8 mouse cellular contexts compared by ENCODE assay signal in the genomic region with DNA sequence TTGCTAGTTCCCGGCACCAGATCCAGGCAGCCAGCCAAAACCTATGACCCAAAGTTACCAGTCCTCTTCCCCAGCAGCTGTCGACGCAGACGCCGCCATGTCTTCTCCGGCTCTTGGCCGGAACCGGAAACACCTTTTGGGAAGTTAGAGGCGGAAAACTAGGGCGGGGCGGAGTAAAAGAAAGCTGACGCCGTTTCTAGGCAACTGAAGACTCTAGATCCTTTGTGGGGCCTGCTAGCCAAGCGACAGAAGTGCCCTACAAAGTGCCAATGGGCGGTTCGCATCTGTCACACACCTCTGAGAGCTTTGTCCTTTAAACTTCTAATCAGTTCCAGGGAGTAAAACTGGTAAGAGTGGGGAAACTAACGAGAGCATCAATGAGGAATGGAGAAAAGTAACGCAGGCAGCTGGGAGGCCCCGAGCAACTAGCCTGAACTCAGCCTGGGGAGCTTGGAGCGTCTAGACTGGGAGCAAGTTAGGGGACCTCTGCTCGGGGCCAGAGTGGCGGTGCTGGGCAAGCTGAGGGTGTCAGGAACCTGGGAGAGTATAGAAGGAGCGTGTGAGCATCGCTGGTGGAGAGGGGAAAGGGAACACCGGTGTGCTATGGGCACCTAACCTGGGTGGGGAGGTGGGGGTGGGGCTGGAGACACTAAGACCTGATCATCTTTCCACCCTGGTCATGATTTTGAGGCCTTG. TPM values are rescaled to one million over a fixed set of nuclear protein-coding genes. Genes with fewer than 3 reads are reported as not detected.
DNase-seq lines count a peak whose midpoint lies in the region; ATAC-seq and TF ChIP-seq lines count a peak whose summit lies in the region.

A gene (minus strand): TSS at position 131 of the 696 bp plus-strand sequence.
A gene (plus strand): TSS at position 179 of the 696 bp plus-strand sequence.

- 9% methylated on average over 25 of the region's 25 CpGs for WGBS in hindbrain, embryonic 10.5 days
- WGBS in lung, postnatal 0 days: 9% methylated on average over 25 of the region's 25 CpGs

- no peaks in the 10 kb centered on the region for H3K27me3 ChIP-seq in hindbrain, embryonic 10.5 days (ENCODE audit: insufficient read depth, poor library complexity, severe bottlenecking)
- no peaks in the 10 kb centered on the region for H3K27me3 ChIP-seq in lung, postnatal 0 days (replicated peaks; ENCODE audit: insufficient read depth, low read length)

- peak; percentile 74 for DNase-seq in MEL-GATA-1-ER (ENCODE audit: extremely low read depth, low read depth)
- DNase-seq in cerebellum, adult 8-10 months: peak; percentile 75
- peak; percentile 89 for DNase-seq in hindbrain, embryonic 10.5 days (ENCODE audit: low spot score)
- peak; percentile 88 for DNase-seq in layer of hippocampus, adult 9-11 months
- peak; percentile 97 for DNase-seq in lung, postnatal 0 days (ENCODE audit: low spot score)
- DNase-seq in ovary, postnatal 14 days (ENCODE audit: low spot score): peak; percentile 72
- peak; percentile 85 for DNase-seq in thymus, postnatal 14 days

- H3K9ac ChIP-seq in lung, postnatal 0 days (replicated peaks; ENCODE audit: low read depth): peak within 1 kb of the TSS; percentile 66

- TF ChIP-seq EP300 in lung, postnatal 0 days (IDR thresholded peaks at IDR 0.05): peak; percentile 60; the same call in 1 of the 2 replicates

- H3K36me3 ChIP-seq in hindbrain, embryonic 10.5 days: peaks cover 53% of the 10 kb centered on the region
- H3K36me3 ChIP-seq in lung, postnatal 0 days (ENCODE audit: insufficient read depth, low read length): peaks cover 9% of the 10 kb centered on the region; the same call in 1 of the 2 replicates

- H3K4me3 ChIP-seq in hindbrain, embryonic 10.5 days: peak within 1 kb of the TSS; percentile 93
- peak within 1 kb of the TSS; percentile 70 for H3K4me3 ChIP-seq in lung, postnatal 0 days (ENCODE audit: low read depth, low read length)

- peak within 1 kb of the TSS; percentile 83 for H3K27ac ChIP-seq in hindbrain, embryonic 10.5 days
- H3K27ac ChIP-seq in lung, postnatal 0 days (ENCODE audit: low read length): peak within 1 kb of the TSS; percentile 57

- TF ChIP-seq CTCF in lung, postnatal 0 days (IDR thresholded peaks at IDR 0.05): no peak

- peak within 1 kb of the TSS; percentile 77 for H3K4me2 ChIP-seq in lung, postnatal 0 days (replicated peaks; ENCODE audit: low read depth, low read length)

- peak; percentile 97 for ATAC-seq in frontal cortex, adult (ENCODE audit: low TSS enrichment)
- peak; percentile 95 for ATAC-seq in lung, postnatal 0 days

- H3K4me1 ChIP-seq in hindbrain, embryonic 10.5 days (replicated peaks): peaks cover 19% of the 10 kb centered on the region
- peaks cover 8% of the 10 kb centered on the region for H3K4me1 ChIP-seq in lung, postnatal 0 days (ENCODE audit: insufficient read depth, low read depth, low read length)

- H3K9me3 ChIP-seq in hindbrain, embryonic 10.5 days: no peaks in the 10 kb centered on the region
- no peaks in the 10 kb centered on the region for H3K9me3 ChIP-seq in lung, postnatal 0 days (ENCODE audit: low read length)

RNA-seq across cellular contexts. Expression of the first gene that starts in this region (rescaled TPM):
- 33.0 and 37.2 TPM in 2 replicates for polyA plus RNA-seq in hindbrain, embryonic 10.5 days (2016; fragmentation: Nextera tagmentation; extraction: Ambion mirVana)
- polyA plus RNA-seq in lung, postnatal 0 days (2015; fragmentation: Nextera tagmentation; extraction: Ambion mirVana): 26.6 and 26.9 TPM in 2 replicates

RNA-seq across cellular contexts. Expression of the second gene that starts in this region (rescaled TPM):
- polyA plus RNA-seq in hindbrain, embryonic 10.5 days (2016; fragmentation: Nextera tagmentation; extraction: Ambion mirVana): 15.3 and 21.8 TPM in 2 replicates
- 12.5 and 16.3 TPM in 2 replicates for polyA plus RNA-seq in lung, postnatal 0 days (2015; fragmentation: Nextera tagmentation; extraction: Ambion mirVana)

Comparison
In these comparisons a context has a peak if more than half of its experiments do, and no peak if none do; other contexts are left out.
1. Peak in every context shown above with its lines: DNase-seq, ATAC-seq, H3K4me3 ChIP-seq and H3K27ac ChIP-seq.